Mouse (Mus musculus): ENCODE measurements around the gene Nell2.

Gene Nell2

GRCm38 (mm10) chr15:95334323-95335296 is 193.7 kb downstream of the Nell2 start:
- DNase-seq (ENCODE audit: low spot score) = no peak

GRCm38 (mm10) chr15:95333229-95333628 is 195.1 kb downstream of the Nell2 start:
- DNase-seq (ENCODE audit: low spot score) = no peak

GRCm38 (mm10) chr15:95330926-95331325 is 197.4 kb downstream of the Nell2 start:
- no peak for DNase-seq (ENCODE audit: low spot score)

- DNase-seq (ENCODE audit: low spot score) = no peak
Measured at GRCm38 (mm10) chr15:95322744-95323143, 205.6 kb downstream of the Nell2 start.

- DNase-seq (ENCODE audit: low spot score) = no peak
Measured at GRCm38 (mm10) chr15:95316626-95317025, 211.7 kb downstream of the Nell2 start.

- no peak for DNase-seq (ENCODE audit: low spot score)
Measured at GRCm38 (mm10) chr15:95314808-95315145, 213.6 kb downstream of the Nell2 start.

- DNase-seq (ENCODE audit: low spot score) = no peak
Measured at GRCm38 (mm10) chr15:95314121-95314807, 214.1 kb downstream of the Nell2 start.

- no peak for DNase-seq (ENCODE audit: low spot score)
Measured at GRCm38 (mm10) chr15:95313286-95313685, 215.1 kb downstream of the Nell2 start.

GRCm38 (mm10) chr15:95304102-95304501 is 224.3 kb downstream of the Nell2 start:
- no peak for DNase-seq (ENCODE audit: low spot score)

- DNase-seq (ENCODE audit: low spot score) = no peak
Measured at GRCm38 (mm10) chr15:95296561-95296960, 231.8 kb downstream of the Nell2 start.

GRCm38 (mm10) chr15:95289047-95289446 is 239.3 kb downstream of the Nell2 start:
- DNase-seq (ENCODE audit: low spot score) = no peak

- DNase-seq (ENCODE audit: low spot score) = no peak
Measured at GRCm38 (mm10) chr15:95285199-95285598, 243.2 kb downstream of the Nell2 start.

GRCm38 (mm10) chr15:95280986-95281385 is 247.4 kb downstream of the Nell2 start:
- no peak for DNase-seq (ENCODE audit: low spot score)

- no peak for DNase-seq (ENCODE audit: low spot score)
Measured at GRCm38 (mm10) chr15:95278001-95278400, 250.4 kb downstream of the Nell2 start.

- no peak for DNase-seq (ENCODE audit: low spot score)
Measured at GRCm38 (mm10) chr15:95276556-95276955, 251.8 kb downstream of the Nell2 start.

GRCm38 (mm10) chr15:95275553-95275952 is 252.8 kb downstream of the Nell2 start:
- DNase-seq (ENCODE audit: low spot score) = no peak

GRCm38 (mm10) chr15:95273236-95273635 is 255.1 kb downstream of the Nell2 start:
- DNase-seq (ENCODE audit: low spot score) = no peak

GRCm38 (mm10) chr15:95272167-95272566 is 256.2 kb downstream of the Nell2 start:
- no peak for DNase-seq (ENCODE audit: low spot score)

GRCm38 (mm10) chr15:95259671-95260450 is 268.5 kb downstream of the Nell2 start:
- DNase-seq (ENCODE audit: low spot score) = no peak

- no peak for DNase-seq (ENCODE audit: low spot score)
Measured at GRCm38 (mm10) chr15:95257131-95257530, 271.2 kb downstream of the Nell2 start.

- no peak for DNase-seq (ENCODE audit: low spot score)
Measured at GRCm38 (mm10) chr15:95245516-95245915, 282.8 kb downstream of the Nell2 start.

- DNase-seq (ENCODE audit: low spot score) = no peak
Measured at GRCm38 (mm10) chr15:95243876-95244275, 284.5 kb downstream of the Nell2 start.

All from spleen, adult 12 weeks (tissue).